Mouse (Mus musculus) embryonic facial prominence, embryonic 15.5 days (tissue): ENCODE data around the gene Slc30a4. TPM values are rescaled to one million over a fixed set of nuclear protein-coding genes. Genes with fewer than 3 reads are reported as not detected.

Experiments used
- ATAC-seq: fragments of 200-750 bp; cut with Nextera tagmentation; 2 replicates; pipeline ENCODE4 v1.8.0; 2017; ENCODE audit warnings: low read depth, moderate TSS enrichment; ENCODE audit not compliant: insufficient number of reproducible peaks, low FRiP score, low TSS enrichment
- H3K27ac ChIP-seq: fragments of 300-500 bp; sonication (generic); replicated peaks from 2 replicates; pipeline ENCODE4 v1.5.1; 2015; ENCODE audit warnings: mild to moderate bottlenecking, inconsistent platforms
- H3K27me3 ChIP-seq: fragments of 300-500 bp; sonication (generic); 2 replicates; pipeline ENCODE4 v1.6.1; 2015; ENCODE audit warnings: inconsistent platforms
- H3K36me3 ChIP-seq: fragments of 300-500 bp; sonication (generic); 2 replicates; pipeline ENCODE4 v1.6.1; 2015; ENCODE audit warnings: mild to moderate bottlenecking, inconsistent platforms
- H3K4me1 ChIP-seq: fragments of 300-500 bp; sonication (generic); 2 replicates; pipeline ENCODE4 v1.6.1; 2015; ENCODE audit warnings: inconsistent platforms
- H3K4me2 ChIP-seq: fragments of 300-500 bp; sonication (generic); replicated peaks from 2 replicates; pipeline ENCODE4 v1.6.1; 2015; ENCODE audit warnings: mild to moderate bottlenecking, inconsistent platforms
- H3K4me3 ChIP-seq: fragments of 300-500 bp; sonication (generic); replicated peaks from 2 replicates; pipeline ENCODE4 v1.5.1; 2015; ENCODE audit warnings: mild to moderate bottlenecking, inconsistent platforms
- H3K9ac ChIP-seq: fragments of 300-500 bp; sonication (generic); 2 replicates; pipeline ENCODE4 v1.6.1; 2015; ENCODE audit warnings: inconsistent platforms
- H3K9me3 ChIP-seq: fragments of 300-500 bp; sonication (generic); replicated peaks from 2 replicates; pipeline ENCODE4 v1.6.1; 2016; ENCODE audit warnings: inconsistent platforms
- WGBS: fragments of 180-500 bp; shearing (Covaris S2); methylation state at CpG from one replicate; pipeline ENCODE4 v1.1.7; 2015; 5-methylcytosine and 5-hydroxymethylcytosine counted together
- polyA plus RNA-seq: library from polyadenylated mRNA; unstranded; fragments of >200 nt; fragmentation: Nextera tagmentation; extraction: Ambion mirVana; gene quantifications from 2 replicates; pipeline ENCODE4 v1.2.1, GENCODE M21; 2015

The Slc30a4 gene
- 9.7 and 10.2 TPM in 2 replicates for polyA plus RNA-seq

DNA sequence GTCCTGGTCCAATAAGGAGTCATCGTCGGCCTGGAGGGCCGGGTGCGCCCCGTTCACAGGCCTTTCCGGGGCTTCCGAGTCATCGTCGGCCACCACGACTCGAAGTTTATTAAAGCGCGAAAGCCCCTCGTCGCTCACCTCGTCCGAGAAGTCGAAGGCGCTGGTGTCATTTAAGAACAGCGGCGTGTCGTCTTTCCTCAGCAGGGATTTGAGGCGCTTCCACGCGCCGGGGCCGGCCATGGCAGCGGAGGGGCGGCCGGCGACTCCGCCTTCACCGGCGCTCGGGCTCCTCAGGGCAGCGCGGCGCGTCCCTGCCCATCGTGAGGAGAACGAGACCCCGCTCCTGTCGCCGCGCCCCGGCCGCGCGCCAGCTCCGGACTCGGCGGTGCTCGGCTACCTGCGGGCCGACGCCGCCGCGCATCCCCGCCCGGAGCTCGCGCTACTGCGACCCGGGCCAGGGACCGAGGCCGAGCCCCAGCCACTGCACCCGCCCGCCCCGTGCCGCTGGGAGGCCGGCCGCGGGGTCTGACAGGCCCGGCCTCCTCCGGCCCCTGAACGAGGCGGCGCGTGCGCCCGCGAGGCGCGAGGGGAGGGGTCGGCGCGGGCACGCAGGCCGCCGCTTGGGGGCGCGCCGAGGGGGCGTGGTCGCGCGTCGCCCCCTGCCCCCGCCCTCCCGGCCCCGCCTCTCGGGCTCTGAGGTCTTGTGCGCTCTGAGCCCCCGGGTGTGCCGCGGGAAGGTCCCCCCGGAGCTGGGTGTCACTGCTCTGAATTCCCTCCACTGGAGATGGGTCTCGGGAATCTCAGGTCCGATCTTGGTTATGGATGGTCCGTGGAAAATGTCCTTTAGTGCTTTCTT lies at the start of gene Slc30a4:
Slc30a4 (minus strand) TSS at position 483 of the 856 bp plus-strand sequence.
- peak within 1 kb of the TSS; percentile 47 for H3K9ac ChIP-seq
- H3K36me3 ChIP-seq, result no peaks in the 10 kb centered on the region
- WGBS, result under 1% methylated on average over 108 of the region's 111 CpGs
- H3K9me3 ChIP-seq, result no peaks in the 10 kb centered on the region
- H3K4me2 ChIP-seq, result peak within 1 kb of the TSS; percentile 72
- ATAC-seq, result peak; percentile 95
- no peaks in the 10 kb centered on the region for H3K27me3 ChIP-seq
- peak within 1 kb of the TSS; percentile 76 for H3K4me3 ChIP-seq
- H3K27ac ChIP-seq, result peak within 1 kb of the TSS; percentile 74; the same call in 1 of the 2 replicates
- H3K4me1 ChIP-seq, result peaks cover 12% of the 10 kb centered on the region

DNA sequence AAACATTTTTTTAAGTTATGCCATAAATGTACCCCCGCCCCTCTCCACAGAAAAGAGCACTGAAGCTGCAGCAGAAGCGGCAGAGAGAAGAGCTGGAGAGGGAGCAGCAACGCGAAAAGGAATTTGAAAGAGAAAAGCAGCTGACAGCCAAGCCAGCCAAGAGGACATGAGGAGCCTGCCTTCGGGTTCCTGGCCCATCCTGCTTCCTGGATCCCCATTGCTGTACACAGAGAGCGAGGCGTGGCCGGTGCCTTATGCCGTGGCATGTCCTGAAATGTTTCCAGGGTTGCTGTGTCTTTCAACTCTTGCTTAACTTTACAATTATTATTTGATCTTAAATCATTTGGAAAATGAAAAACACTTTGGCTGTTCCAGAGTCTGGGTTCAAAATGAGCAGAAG lies 44.0 kb upstream of the Slc30a4 start:
- Histone ChIP-seq H3K9ac (no peak overlapping the region), H3K36me3 (peaks cover 28% of the 10 kb centered on the region; the same call in 1 of the 2 replicates), H3K27me3 (no peaks in the 10 kb centered on the region), H3K4me3 (no peak overlapping the region), H3K4me1 (no peaks in the 10 kb centered on the region), H3K27ac (no peak overlapping the region), H3K9me3 (no peaks in the 10 kb centered on the region), H3K4me2 (no peak overlapping the region)
- 75% methylated on average over 9 of the region's 9 CpGs for WGBS
- no peak for ATAC-seq

DNA sequence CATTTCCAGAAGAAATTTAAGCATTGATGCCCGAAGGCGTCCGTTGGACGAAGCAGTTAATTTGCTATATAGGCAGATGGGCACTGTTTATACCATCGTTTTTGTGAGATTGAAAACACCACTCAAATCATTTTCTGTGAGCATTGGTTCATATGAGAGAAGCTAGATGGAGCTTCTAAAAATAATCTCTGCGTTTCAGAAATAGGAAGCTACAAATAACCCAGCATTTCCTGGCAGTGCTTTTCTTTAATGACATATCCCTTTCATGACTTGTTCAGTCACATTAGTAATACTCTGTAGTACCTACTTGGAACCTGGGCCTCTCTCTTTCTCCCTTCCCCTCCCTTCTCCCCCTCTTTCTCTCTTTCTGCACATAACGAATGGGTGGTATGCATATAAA lies 36.6 kb upstream of the Slc30a4 start:
- H3K4me2 ChIP-seq, result peak overlapping the region; percentile 67
- 17% methylated on average over 7 of the region's 7 CpGs for WGBS
- peaks cover 9% of the 10 kb centered on the region for H3K4me1 ChIP-seq
- H3K9ac ChIP-seq, result peak overlapping the region; percentile 91
- no peak for ATAC-seq
- 0 out of 2 replicates have a peak, but pooled peaks cover 3% of the 10 kb centered on the region for H3K36me3 ChIP-seq
- H3K27me3 ChIP-seq, result 0 out of 2 replicates have a peak, but pooled peaks cover 10% of the 10 kb centered on the region
- peak overlapping the region; percentile 93; the same call in 1 of the 2 replicates for H3K27ac ChIP-seq
- peak overlapping the region; percentile 82 for H3K4me3 ChIP-seq
- no peaks in the 10 kb centered on the region for H3K9me3 ChIP-seq

DNA sequence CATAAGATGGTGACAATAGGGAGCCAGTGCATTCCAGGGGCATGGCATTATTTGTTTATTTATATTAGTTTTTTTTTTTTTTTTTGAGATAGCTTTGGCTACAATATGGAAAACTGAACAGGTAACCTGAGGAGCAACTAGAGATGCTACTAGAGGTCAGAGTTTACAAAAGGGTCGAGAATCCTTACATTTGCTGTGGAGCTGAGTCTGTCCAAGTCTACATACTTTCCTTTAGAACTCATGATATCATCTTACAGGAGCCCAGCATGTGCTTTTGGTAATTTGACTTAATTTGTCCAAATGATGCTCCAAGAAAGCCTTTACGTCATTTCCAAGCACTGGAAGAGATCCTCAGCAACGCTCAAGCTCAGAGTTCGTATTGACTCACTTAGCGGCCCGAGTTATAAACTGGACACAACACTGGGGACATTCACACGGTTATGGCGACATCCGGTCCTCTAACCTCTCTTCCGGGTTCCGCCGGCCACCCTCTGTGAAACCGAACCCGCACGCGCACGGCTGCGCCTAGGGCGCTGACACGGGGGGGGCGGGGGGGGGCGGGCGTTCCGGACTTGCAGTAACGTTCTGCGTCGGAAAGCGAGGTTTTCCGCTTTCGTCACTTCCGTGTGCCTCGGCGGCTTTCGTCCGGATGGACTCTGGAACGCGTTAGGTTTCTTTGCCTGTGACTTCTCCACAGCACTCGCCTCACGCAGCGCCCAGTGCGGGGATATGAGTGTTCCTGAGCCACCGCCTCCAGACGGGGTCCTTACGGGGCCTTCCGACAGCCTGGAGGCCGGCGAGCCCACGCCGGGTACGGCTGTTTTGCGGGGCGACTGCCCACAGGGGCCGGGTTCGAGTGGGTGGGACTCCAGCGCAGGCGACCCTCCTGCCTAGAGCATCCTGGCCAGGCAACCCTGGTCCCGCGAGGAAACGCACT lies 35.7 kb upstream of the Slc30a4 start, which contains the start of gene Bloc1s6:
Bloc1s6 (plus strand) TSS at position 610 of the 937 bp plus-strand sequence.
- Histone ChIP-seq H3K36me3 (no peaks in the 10 kb centered on the region), H3K4me1 (peaks cover 9% of the 10 kb centered on the region), H3K27ac (peak within 1 kb of the TSS; percentile 93), H3K9ac (peak within 1 kb of the TSS; percentile 91), H3K4me3 (peak within 1 kb of the TSS; percentile 82), H3K9me3 (no peaks in the 10 kb centered on the region), H3K4me2 (peak within 1 kb of the TSS; percentile 67), H3K27me3 (0 out of 2 replicates have a peak, but pooled peaks cover 10% of the 10 kb centered on the region)
- peak; percentile 91 for ATAC-seq
- under 1% methylated on average over 53 of the region's 59 CpGs for WGBS

DNA sequence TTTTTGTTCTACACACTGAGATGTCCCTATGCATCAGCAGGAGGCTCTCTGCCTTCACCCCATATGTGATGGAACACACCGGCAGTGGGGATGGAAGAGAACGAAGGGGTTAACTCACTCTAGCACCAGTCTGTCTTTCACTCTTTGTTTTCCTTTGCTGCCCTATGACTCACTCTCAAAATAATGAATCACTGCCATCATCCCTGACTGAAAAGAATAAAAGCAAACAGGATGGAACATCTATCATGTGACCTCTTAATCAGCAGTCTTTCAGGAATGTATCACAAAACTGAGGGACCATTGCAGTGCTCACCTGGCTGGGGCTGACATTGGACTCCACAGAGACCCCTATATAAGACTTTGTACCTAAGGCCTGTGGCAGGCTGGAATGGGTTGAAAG lies 29.0 kb upstream of the Slc30a4 start:
- WGBS, result 67% methylated on average over 2 of the region's 2 CpGs
- Histone ChIP-seq H3K36me3 (no peaks in the 10 kb centered on the region), H3K4me2 (no peak overlapping the region), H3K27ac (no peak overlapping the region), H3K9ac (no peak overlapping the region), H3K4me3 (no peak overlapping the region), H3K9me3 (no peaks in the 10 kb centered on the region), H3K4me1 (no peaks in the 10 kb centered on the region), H3K27me3 (peaks cover 19% of the 10 kb centered on the region)
- ATAC-seq, result no peak

DNA sequence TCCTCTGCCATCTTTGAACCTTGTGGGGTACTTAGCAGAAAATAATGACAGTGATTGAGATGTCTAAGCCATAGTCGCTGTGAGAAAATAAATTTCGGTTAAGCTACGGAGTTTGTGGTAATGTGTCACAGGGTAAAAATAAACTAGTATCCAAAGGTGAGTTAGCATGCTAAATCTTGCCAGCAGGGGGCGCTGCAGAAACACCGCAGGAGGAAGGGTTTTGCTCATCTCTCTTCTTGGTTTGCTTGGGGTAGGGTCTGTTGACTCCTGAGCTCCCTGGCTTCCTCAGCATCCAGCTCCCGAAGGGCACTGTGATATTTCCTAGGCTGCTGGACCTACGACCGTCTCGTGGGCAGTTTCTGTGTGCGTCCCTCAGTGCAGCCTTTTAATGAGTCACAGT lies 23.1 kb upstream of the Slc30a4 start:
- 56% methylated on average over 10 of the region's 10 CpGs for whole genome bisulfite sequencing
- ATAC-seq, result no peak

DNA sequence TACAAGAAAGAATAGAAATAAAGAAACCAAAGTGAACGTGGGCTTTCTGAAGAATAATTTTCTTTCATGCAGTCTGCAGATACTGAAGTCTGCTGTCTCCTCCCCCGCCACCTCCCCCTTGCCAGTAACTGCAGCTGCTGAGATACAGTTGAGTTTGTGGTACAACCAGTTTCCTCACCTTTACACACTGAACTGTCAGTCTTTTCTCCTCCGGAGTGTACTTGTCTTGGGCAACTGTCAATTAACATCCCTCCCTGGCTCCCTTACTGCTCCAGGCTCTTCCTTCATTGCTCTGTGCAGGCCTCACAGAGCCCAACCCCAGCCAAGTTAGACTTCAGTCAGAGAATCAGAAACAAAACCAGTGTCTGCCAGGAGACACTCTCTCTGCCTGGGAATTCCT lies 18.1 kb upstream of the Slc30a4 start:
- ATAC-seq, result no peak; the same call in 1 of the 2 replicates
- 55% methylated on average over 3 of the region's 3 CpGs for WGBS
- no peak overlapping the region for H3K9ac ChIP-seq
- H3K4me3 ChIP-seq, result no peak overlapping the region
- H3K4me2 ChIP-seq, result no peak overlapping the region
- no peaks in the 10 kb centered on the region for H3K4me1 ChIP-seq
- no peaks in the 10 kb centered on the region for H3K9me3 ChIP-seq
- H3K36me3 ChIP-seq, result no peaks in the 10 kb centered on the region
- no peak overlapping the region for H3K27ac ChIP-seq
- H3K27me3 ChIP-seq, result no peaks in the 10 kb centered on the region

More for the DNA sequence above, 23.1 kb upstream of the Slc30a4 start:
- no peak overlapping the region for H3K9ac ChIP-seq
- H3K36me3 ChIP-seq, result no peaks in the 10 kb centered on the region
- H3K4me1 ChIP-seq, result no peaks in the 10 kb centered on the region
- H3K4me3 ChIP-seq, result no peak overlapping the region
- H3K9me3 ChIP-seq, result no peaks in the 10 kb centered on the region
- H3K27ac ChIP-seq, result no peak overlapping the region
- H3K4me2 ChIP-seq, result no peak overlapping the region
- H3K27me3 ChIP-seq, result peaks cover 3% of the 10 kb centered on the region; the same call in 1 of the 2 replicates

DNA sequence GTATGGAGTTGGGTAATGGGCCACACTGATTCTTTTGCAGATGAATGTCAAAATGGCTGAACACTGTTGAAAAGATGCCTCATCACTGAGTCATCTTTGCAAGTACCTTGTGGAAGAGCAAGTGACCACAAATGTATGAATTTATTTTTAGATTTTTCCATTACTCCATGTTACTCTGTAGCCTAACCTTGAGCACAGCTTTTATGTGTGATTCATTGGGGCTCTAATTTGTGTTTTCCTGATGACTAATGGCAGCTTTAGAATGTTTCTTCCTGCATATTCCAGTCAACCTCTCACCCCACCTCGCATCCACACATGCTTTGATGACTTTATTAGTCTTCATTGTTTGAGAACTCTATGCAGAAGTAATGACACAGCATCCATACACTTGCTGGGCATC lies 16.8 kb upstream of the Slc30a4 start:
- H3K4me1 ChIP-seq, result no peaks in the 10 kb centered on the region
- no peak overlapping the region for H3K9ac ChIP-seq
- H3K36me3 ChIP-seq, result no peaks in the 10 kb centered on the region
- no peak overlapping the region for H3K4me2 ChIP-seq
- ATAC-seq, result no peak
- no peak overlapping the region for H3K27ac ChIP-seq
- 63% methylated on average over 1 of the region's 1 CpGs for WGBS
- no peaks in the 10 kb centered on the region for H3K27me3 ChIP-seq
- H3K4me3 ChIP-seq, result no peak overlapping the region
- no peaks in the 10 kb centered on the region for H3K9me3 ChIP-seq

DNA sequence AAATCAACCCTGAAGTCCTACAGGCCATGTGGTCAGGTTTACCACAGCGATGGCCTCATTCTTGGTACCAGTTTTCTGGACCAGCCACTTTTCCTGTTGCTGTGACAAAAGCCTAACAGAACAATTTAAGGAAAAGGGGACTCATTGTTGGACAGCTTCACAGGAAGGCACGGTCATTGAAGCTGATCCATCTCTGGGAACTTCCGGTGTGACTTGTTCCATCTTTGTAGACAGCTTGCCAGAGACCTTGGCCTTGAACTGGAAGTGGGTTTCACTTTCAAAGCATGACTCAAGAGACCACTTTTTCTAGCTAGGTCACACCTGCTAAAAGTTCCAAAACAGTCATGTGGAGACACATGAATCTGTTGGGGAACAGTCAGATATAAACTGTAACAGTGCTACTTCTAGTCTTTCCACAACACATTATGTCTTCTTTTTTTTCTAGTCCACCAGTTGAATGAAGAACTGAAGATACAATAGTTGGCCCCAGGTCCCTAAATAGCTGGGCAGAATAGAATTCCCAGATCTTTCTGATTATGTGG lies 13.9 kb upstream of the Slc30a4 start:
- H3K9ac ChIP-seq, result no peak overlapping the region
- no peaks in the 10 kb centered on the region for H3K36me3 ChIP-seq
- no peaks in the 10 kb centered on the region for H3K4me1 ChIP-seq
- H3K27ac ChIP-seq, result no peak overlapping the region
- H3K9me3 ChIP-seq, result no peaks in the 10 kb centered on the region
- no peak overlapping the region for H3K4me3 ChIP-seq
- no peak for ATAC-seq
- no peaks in the 10 kb centered on the region for H3K27me3 ChIP-seq
- WGBS, result 70% methylated on average over 3 of the region's 3 CpGs
- no peak overlapping the region for H3K4me2 ChIP-seq

DNA sequence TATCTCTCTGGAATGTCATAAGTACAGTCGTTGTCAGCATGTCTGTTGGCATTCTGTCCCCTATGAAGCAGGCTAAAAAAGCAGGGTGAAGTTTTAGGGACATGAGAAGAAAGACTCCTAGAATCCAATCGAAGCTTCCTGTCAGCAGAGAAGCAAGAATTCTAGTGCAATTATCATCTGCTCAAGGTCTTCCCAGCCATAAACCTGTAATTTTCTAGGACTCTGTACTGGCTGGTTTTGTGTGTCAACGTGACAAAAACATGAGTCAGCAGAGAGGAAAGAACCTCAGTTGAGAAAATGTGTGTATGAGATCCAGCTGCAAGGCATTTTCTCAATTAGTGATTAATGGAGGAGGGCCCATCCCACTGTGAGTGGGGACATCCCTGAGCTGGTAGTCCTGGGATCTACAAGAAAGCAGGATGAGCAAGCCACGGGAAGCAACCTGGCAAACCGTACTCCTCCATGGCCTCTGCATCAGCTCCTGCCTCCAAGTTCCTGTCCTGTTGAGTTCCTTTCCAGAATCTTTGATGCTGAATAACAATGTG lies 12.8 kb upstream of the Slc30a4 start:
- Histone ChIP-seq H3K4me1 (no peaks in the 10 kb centered on the region), H3K4me3 (no peak overlapping the region), H3K9me3 (no peaks in the 10 kb centered on the region), H3K4me2 (no peak overlapping the region), H3K27ac (no peak overlapping the region), H3K36me3 (no peaks in the 10 kb centered on the region), H3K9ac (no peak overlapping the region), H3K27me3 (no peaks in the 10 kb centered on the region)
- ATAC-seq, result no peak
- WGBS, result 50% methylated on average over 5 of the region's 5 CpGs
